Mouse (Mus musculus) MEL (cell line): ENCODE data around the gene Nfxl1. TPM values are rescaled to one million over a fixed set of nuclear protein-coding genes. Genes with fewer than 3 reads are reported as not detected.
"Not testable (repeated sequence)": the region's sequence is repeated elsewhere in the genome, so short reads cannot be mapped to it uniquely, and the experiment has no call there.

Experiments
- DNase-seq: peaks from one replicate; pipeline ENCODE4 v3.0.0; 2011; ENCODE audit warnings: low read depth, low spot score
- H3K27ac ChIP-seq: 2 replicates; pipeline ENCODE4 v1.5.1; 2012; ENCODE audit warnings: low read depth, mild to moderate bottlenecking, control low read depth, low read length, moderate library complexity; ENCODE audit not compliant: control insufficient read depth
- H3K27me3 ChIP-seq, 2 experiments: fragments of 150-350 bp in 1 of 2; sonication (generic) in 1 of 2; 2 replicates each; pipeline ENCODE4 v1.6.1; 2012; ENCODE audit warnings: low read length in 2 of 2, mild to moderate bottlenecking in 2 of 2, improper control_type of control experiment in 1 of 2, moderate library complexity in 1 of 2; ENCODE audit not compliant: insufficient read depth in 2 of 2, control insufficient read depth in 1 of 2
- H3K36me3 ChIP-seq, 2 experiments: 2 replicates each; pipeline ENCODE4 v1.6.1; 2012 to 2014; ENCODE audit warnings: low read length in 2 of 2, improper control_type of control experiment in 1 of 2, inconsistent platforms in 1 of 2, mild to moderate bottlenecking in 1 of 2; ENCODE audit not compliant: insufficient read depth in 2 of 2, control insufficient read depth in 1 of 2
- H3K4me1 ChIP-seq, 2 experiments: fragments of 150-350 bp in 1 of 2; sonication (generic) in 1 of 2; 2 replicates each; pipeline ENCODE4 v1.6.1; 2012; ENCODE audit warnings: low read length in 2 of 2, improper control_type of control experiment in 1 of 2, mild to moderate bottlenecking in 1 of 2; ENCODE audit not compliant: insufficient read depth in 2 of 2, control insufficient read depth in 1 of 2
- H3K4me3 ChIP-seq, 2 experiments: fragments of 150-350 bp in 1 of 2; sonication (generic) in 1 of 2; 2 replicates each; pipeline ENCODE4 v1.5.1; 2012; ENCODE audit warnings: low read depth in 2 of 2, low read length in 2 of 2, mild to moderate bottlenecking in 2 of 2, moderate library complexity in 2 of 2, control low read depth in 1 of 2, improper control_type of control experiment in 1 of 2; ENCODE audit not compliant: control insufficient read depth in 1 of 2, insufficient read depth in 1 of 2
- H3K79me2 ChIP-seq: 2 replicates; pipeline ENCODE4 v1.6.1; 2012; ENCODE audit warnings: mild to moderate bottlenecking, low read length, moderate library complexity; ENCODE audit not compliant: control insufficient read depth, poor library complexity, insufficient read depth
- H3K9ac ChIP-seq: 2 replicates; pipeline ENCODE4 v1.6.1; 2012; ENCODE audit warnings: low read depth, mild to moderate bottlenecking, control low read depth, low read length, moderate library complexity; ENCODE audit not compliant: control insufficient read depth, poor library complexity, severe bottlenecking
- H3K9me3 ChIP-seq: fragments of 150-350 bp; sonication (generic); replicated peaks from 2 replicates; pipeline ENCODE4 v1.6.1; 2012; ENCODE audit warnings: mild to moderate bottlenecking, low read length, improper control_type of control experiment, moderate library complexity; ENCODE audit not compliant: insufficient read depth
- BHLHE40 ChIP-seq: IDR thresholded peaks from 2 replicates; pipeline ENCODE4 v1.6.1; 2012; ENCODE audit warnings: low read depth, mild to moderate bottlenecking, inconsistent platforms, low read length, improper control_type of control experiment, borderline replicate concordance
- CHD1 ChIP-seq: IDR thresholded peaks from 2 replicates; pipeline ENCODE4 v1.6.1; 2012; ENCODE audit warnings: low read depth, mild to moderate bottlenecking, inconsistent platforms, low read length, improper control_type of control experiment
- CHD2 ChIP-seq: IDR thresholded peaks from 2 replicates; pipeline ENCODE4 v1.6.1; 2011; ENCODE audit warnings: low read length, improper control_type of control experiment
- E2F4 ChIP-seq: IDR thresholded peaks from 2 replicates; pipeline ENCODE4 v1.6.1; 2011; ENCODE audit warnings: low read depth, low read length, improper control_type of control experiment, borderline replicate concordance
- EP300 ChIP-seq, 2 experiments: IDR thresholded peaks; 2 replicates each; pipeline ENCODE4 v1.6.1; 2011; ENCODE audit warnings: improper control_type of control experiment in 2 of 2, low read length in 2 of 2, low read depth in 1 of 2, mild to moderate bottlenecking in 1 of 2
- ETS1 ChIP-seq: IDR thresholded peaks from 2 replicates; pipeline ENCODE4 v1.6.1; 2012; ENCODE audit warnings: low read depth, mild to moderate bottlenecking, inconsistent platforms, low read length, improper control_type of control experiment, moderate library complexity
- GABPA ChIP-seq: IDR thresholded peaks from 2 replicates; pipeline ENCODE4 v1.6.1; 2012; ENCODE audit warnings: low read depth, mild to moderate bottlenecking, inconsistent platforms, low read length, improper control_type of control experiment, moderate library complexity
- GATA1 ChIP-seq: IDR thresholded peaks from 2 replicates; pipeline ENCODE4 v1.6.1; 2011; ENCODE audit warnings: low read depth, low read length, improper control_type of control experiment
- HCFC1 ChIP-seq: IDR thresholded peaks from 2 replicates; pipeline ENCODE4 v1.6.1; 2012; ENCODE audit warnings: low read depth, mild to moderate bottlenecking, inconsistent platforms, low read length, improper control_type of control experiment, moderate library complexity
- KAT2A ChIP-seq: conservative IDR thresholded peaks from 2 replicates; pipeline ENCODE4 v1.6.1; 2012; ENCODE audit warnings: low read depth, low read length, improper control_type of control experiment, inconsistent platforms
- MAFK ChIP-seq: IDR thresholded peaks from 2 replicates; pipeline ENCODE4 v1.6.1; 2011; ENCODE audit warnings: low read depth, mild to moderate bottlenecking, low read length, improper control_type of control experiment, borderline replicate concordance
- MAZ ChIP-seq: IDR thresholded peaks from 2 replicates; pipeline ENCODE4 v1.6.1; 2012; ENCODE audit warnings: low read depth, mild to moderate bottlenecking, inconsistent platforms, low read length, improper control_type of control experiment
- MXI1 ChIP-seq: IDR thresholded peaks from 2 replicates; pipeline ENCODE4 v1.6.1; 2011; ENCODE audit warnings: mild to moderate bottlenecking, low read depth, low read length, improper control_type of control experiment
- MYB ChIP-seq: IDR thresholded peaks from 2 replicates; pipeline ENCODE4 v1.6.1; 2011; ENCODE audit warnings: mild to moderate bottlenecking, low read depth, low read length, improper control_type of control experiment
- MYC ChIP-seq: IDR thresholded peaks from 2 replicates; pipeline ENCODE4 v1.6.1; 2011; ENCODE audit warnings: low read depth, mild to moderate bottlenecking, low read length, improper control_type of control experiment, moderate library complexity
- NELFE ChIP-seq: IDR thresholded peaks from 2 replicates; pipeline ENCODE4 v1.6.1; 2011; ENCODE audit warnings: low read depth, low read length, improper control_type of control experiment
- NRF1 ChIP-seq: IDR thresholded peaks from 2 replicates; pipeline ENCODE4 v1.6.1; 2014; ENCODE audit warnings: low read depth, mild to moderate bottlenecking, inconsistent platforms, low read length, improper control_type of control experiment, moderate library complexity; ENCODE audit not compliant: poor library complexity, insufficient read depth, severe bottlenecking
- POLR2A ChIP-seq, 2 experiments: IDR thresholded peaks; 2 replicates each; pipeline ENCODE4 v1.6.1; 2011 to 2012; ENCODE audit warnings: low read length in 2 of 2, mild to moderate bottlenecking in 2 of 2, control low read depth in 1 of 2, improper control_type of control experiment in 1 of 2, low read depth in 1 of 2, moderate library complexity in 1 of 2; ENCODE audit not compliant: control insufficient read depth in 1 of 2, insufficient read depth in 1 of 2, poor library complexity in 1 of 2
- RAD21 ChIP-seq: IDR thresholded peaks from 2 replicates; pipeline ENCODE4 v1.6.1; 2011; ENCODE audit warnings: mild to moderate bottlenecking, low read depth, low read length, improper control_type of control experiment
- TAL1 ChIP-seq: IDR thresholded peaks from 2 replicates; pipeline ENCODE4 v1.6.1; 2012; ENCODE audit warnings: mild to moderate bottlenecking, inconsistent platforms, low read length, moderate library complexity, mixed read lengths
- TBP ChIP-seq: IDR thresholded peaks from 2 replicates; pipeline ENCODE4 v1.8.0; 2011; ENCODE audit warnings: low read depth, low read length, improper control_type of control experiment
- TCF12 ChIP-seq: IDR thresholded peaks from 2 replicates; pipeline ENCODE4 v1.6.1; 2014; ENCODE audit warnings: low read depth, mild to moderate bottlenecking, inconsistent platforms, low read length, improper control_type of control experiment, moderate library complexity
- ZMIZ1 ChIP-seq: IDR thresholded peaks from 2 replicates; pipeline ENCODE4 v1.6.1; 2012; ENCODE audit warnings: low read depth, mild to moderate bottlenecking, inconsistent platforms, low read length, improper control_type of control experiment, moderate library complexity
- ZNF384 ChIP-seq: IDR thresholded peaks from 2 replicates; pipeline ENCODE4 v1.6.1; 2012; ENCODE audit warnings: low read depth, mild to moderate bottlenecking, inconsistent platforms, low read length, improper control_type of control experiment
- polyA plus RNA-seq, 2 experiments: library from polyadenylated mRNA; stranded (reverse) in 1 of 2; unstranded in 1 of 2; fragments of >175 nt in 1 of 2; fragments of >200 nt in 1 of 2; gene quantifications; 2 replicates each; pipeline versions ENCODE4 v1.2.1 to v1.2.4; 2012; ENCODE audit warnings: low replicate concordance in 2 of 2, low read depth in 1 of 2; ENCODE audit not compliant: insufficient read length in 2 of 2, insufficient read depth in 1 of 2, missing spikeins in 1 of 2
- total RNA-seq: library from RNA; depleted of rRNA; stranded (reverse); fragments of 300-350 nt; gene quantifications from 2 replicates; pipeline ENCODE4 v1.2.3, GENCODE M21; 2012

Gene Nfxl1
- total and polyA plus RNA-seq, 3 experiments = 13.5 to 18.9 TPM; not detected in 1

GRCm38 (mm10) chr5:72565621-72566020, 6.1 kb upstream of the Nfxl1 start:
- no peaks in the 10 kb centered on the region for H3K79me2 ChIP-seq
- TF ChIP-seq MYC = no peak
- no peak for TF ChIP-seq HCFC1
- no peaks in the 10 kb centered on the region for H3K9me3 ChIP-seq
- H3K27ac ChIP-seq = no peak overlapping the region
- H3K4me1 ChIP-seq = peaks cover 0 to 6% of the 10 kb centered on the region in 2 experiments; a peak in 2 of 4 replicates
- H3K27me3 ChIP-seq = no peaks in the 10 kb centered on the region
- no peak overlapping the region for H3K4me3 ChIP-seq
- H3K36me3 ChIP-seq = peaks cover 0 to 7% of the 10 kb centered on the region in 2 experiments; a peak in 2 of 4 replicates
- H3K9ac ChIP-seq = no peak overlapping the region
- no peak for DNase-seq

- H3K36me3 ChIP-seq = peaks cover 0 to 16% of the 10 kb centered on the region in 2 experiments; a peak in 2 of 4 replicates
- peak overlapping the region; percentile 20 for H3K27ac ChIP-seq
- H3K79me2 ChIP-seq, H3K4me1 ChIP-seq, H3K9me3 ChIP-seq, H3K27me3 ChIP-seq, H3K4me3 ChIP-seq, H3K9ac ChIP-seq: not testable (repeated sequence)
- DNase-seq = peak; percentile 47
- 0 out of 2 replicates have a peak, but pooled peaks have one; percentile 24 for TF ChIP-seq ETS1
- peak; percentile 53 for TF ChIP-seq GATA1
- TF ChIP-seq TAL1 = peak; percentile 62
- peak; percentile 36 to 72; a peak in 3 of 4 replicates for TF ChIP-seq EP300 (IDR thresholded peaks at IDR 0.05; ENCODE audit: low read depth in 1 of 2, low read length in 2 of 2)
- TF ChIP-seq TCF12 = peak; percentile 67
Measured at GRCm38 (mm10) chr5:72563183-72563582, 3.7 kb upstream of the Nfxl1 start.

DNA sequence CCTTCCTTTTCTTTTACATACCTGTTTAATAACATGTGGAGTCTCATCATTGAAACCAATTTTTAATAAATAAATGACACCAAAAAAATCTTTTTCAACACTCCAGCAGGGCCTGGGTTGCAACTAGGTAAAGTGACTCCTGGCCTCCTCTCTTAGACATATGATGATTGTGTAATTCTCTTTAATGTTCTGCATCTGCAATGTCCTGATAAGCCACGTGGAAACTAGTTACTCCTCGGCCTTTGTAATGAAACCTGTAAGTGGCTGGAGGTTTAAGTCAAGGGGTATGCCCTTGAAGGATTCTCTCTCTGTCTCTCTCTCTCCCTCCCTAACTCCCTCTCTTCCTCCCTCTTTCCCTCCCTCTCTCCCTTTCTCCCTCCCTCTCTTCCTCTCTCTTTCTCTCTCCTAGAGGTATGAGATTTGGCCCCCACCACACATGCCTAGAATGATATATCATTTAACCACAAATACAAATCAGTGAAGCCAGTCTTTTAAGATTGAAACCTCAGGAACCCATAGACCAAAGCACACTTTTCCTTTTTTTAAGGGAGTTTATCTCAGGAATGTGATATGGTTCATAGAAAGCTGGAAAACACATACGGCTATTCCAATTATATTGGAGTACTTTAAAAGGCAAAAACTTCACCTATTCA, 1.6 kb upstream of the Nfxl1 start:
- H3K79me2 ChIP-seq = peaks cover 11% of the 10 kb centered on the region
- H3K4me3 ChIP-seq = no peak overlapping the region
- no peak overlapping the region for H3K27ac ChIP-seq
- peak; percentile 70 for DNase-seq
- peaks cover 0 to 29% of the 10 kb centered on the region in 2 experiments; a peak in 2 of 4 replicates for H3K36me3 ChIP-seq
- no peak overlapping the region for H3K9ac ChIP-seq
- peaks cover 4 to 11% of the 10 kb centered on the region in 2 experiments for H3K4me1 ChIP-seq
- H3K9me3 ChIP-seq = no peaks in the 10 kb centered on the region
- H3K27me3 ChIP-seq = no peaks in the 10 kb centered on the region
- TF ChIP-seq RAD21 (no peak), MYB (no peak), ETS1 (no peak), NELFE (no peak), CHD2 (no peak), GABPA (no peak), POLR2A (IDR thresholded peaks at IDR 0.05; ENCODE audit: control insufficient read depth in 1 of 2, insufficient read depth in 1 of 2, low read depth in 1 of 2, low read length in 2 of 2, poor library complexity in 1 of 2) (no peak), HCFC1 (no peak), MAFK (no peak), KAT2A (no peak), BHLHE40 (no peak), EP300 (IDR thresholded peaks at IDR 0.05; ENCODE audit: low read depth in 1 of 2, low read length in 2 of 2) (peak; percentile 27 to 41; a peak in 2 of 4 replicates), ZNF384 (no peak), TAL1 (peak; percentile 72), MAZ (no peak), MXI1 (peak; percentile 72), ZMIZ1 (no peak), CHD1 (no peak), TBP (no peak), TCF12 (peak; percentile 45; the same call in 1 of the 2 replicates), NRF1 (no peak), MYC (peak; percentile 66; the same call in 1 of the 2 replicates), E2F4 (no peak)
